8 mouse cellular contexts compared by ENCODE assay signal in genomic region chr11:80210321-80210720, GRCm38 (mm10). TPM values are rescaled to one million over a fixed set of nuclear protein-coding genes. Genes with fewer than 3 reads are reported as not detected.
DNase-seq lines count a peak whose midpoint lies in the region; ATAC-seq and TF ChIP-seq lines count a peak whose summit lies in the region.
"Had no signal": no experiment of that assay in that cellular context is flagged by ENCODE, and none has a peak within 500 bp of the region (broad histone marks: within the 10 kb centered on the region; RNA-seq: fewer than 3 reads in every experiment).

No protein-coding gene starts in this region.

- H3K9me3 ChIP-seq in ES-Bruce4 (replicated peaks; ENCODE audit: control insufficient read depth, insufficient read depth, low read length, poor library complexity, severe bottlenecking) = no peaks in the 10 kb centered on the region
- H3K9me3 ChIP-seq in liver, embryonic 16.5 days (replicated peaks; ENCODE audit: control insufficient read depth, low read length) = no peaks in the 10 kb centered on the region

- H3K4me3 ChIP-seq in C2C12 (ENCODE audit: insufficient read depth, poor library complexity, severe bottlenecking) (peak overlapping the region; percentile 96), ES-Bruce4 (ENCODE audit: low read depth, low read length) (peak overlapping the region; percentile 20; the same call in 1 of the 2 replicates)
- peak overlapping the region; percentile 75 for H3K4me3 ChIP-seq in liver, embryonic 16.5 days (ENCODE audit: low read depth, low read length)

- peak overlapping the region; percentile 75 for H3K4me2 ChIP-seq in liver, embryonic 16.5 days (ENCODE audit: low read depth, low read length)

- H3K4me1 ChIP-seq in ES-Bruce4 (ENCODE audit: control insufficient read depth, insufficient read depth, low read length) = no peaks in the 10 kb centered on the region
- peaks cover 17% of the 10 kb centered on the region for H3K4me1 ChIP-seq in liver, embryonic 16.5 days (ENCODE audit: control insufficient read depth, low read depth, low read length)

- H3K27ac ChIP-seq in ES-Bruce4 (ENCODE audit: insufficient read depth, low read length) = no peak overlapping the region
- H3K27ac ChIP-seq in liver, embryonic 16.5 days (ENCODE audit: low read length) = no peak overlapping the region; the same call in 1 of the 2 replicates

- H3ac ChIP-seq in C2C12 (ENCODE audit: control insufficient read depth, insufficient read length, low read depth) = no peak overlapping the region

- peaks cover 18% of the 10 kb centered on the region for H3K36me3 ChIP-seq in C2C12 (ENCODE audit: control insufficient read depth, insufficient read depth)
- peaks cover 3% of the 10 kb centered on the region for H3K36me3 ChIP-seq in ES-Bruce4 (ENCODE audit: control insufficient read depth, insufficient read depth, low read length, poor library complexity, severe bottlenecking)
- no peaks in the 10 kb centered on the region for H3K36me3 ChIP-seq in liver, embryonic 16.5 days (ENCODE audit: control insufficient read depth, insufficient read depth)

- ATAC-seq in hematopoietic stem cell, adult 5-6 weeks (replicated peaks in 1 of 2; ENCODE audit: insufficient read depth in 1 of 2, low FRiP score in 2 of 2, low TSS enrichment in 1 of 2, low read depth in 1 of 2, poor library complexity in 2 of 2, severe bottlenecking in 2 of 2) = peak; percentile 30 to 49; a peak in 1 of 4 replicates
- no peak for ATAC-seq in liver, embryonic 16.5 days (ENCODE audit: low read depth)
- no peak for ATAC-seq in erythroid progenitor cell, adult 5-6 weeks (replicated peaks; ENCODE audit: low FRiP score, poor library complexity, severe bottlenecking)

- TF ChIP-seq POLR2A in ES-Bruce4 (IDR thresholded peaks at IDR 0.05; ENCODE audit: insufficient read depth, low read length) = no peak

- H3K79me3 ChIP-seq in C2C12 (ENCODE audit: low read depth) = peaks cover 49% of the 10 kb centered on the region

- peak overlapping the region; percentile 64; the same call in 1 of the 2 replicates for H3K9ac ChIP-seq in ES-Bruce4 (ENCODE audit: low read depth, poor library complexity, severe bottlenecking)
- peak overlapping the region; percentile 53 for H3K9ac ChIP-seq in liver, embryonic 16.5 days (ENCODE audit: low read depth, low read length)

- no peak for DNase-seq in c-Kit-positive CD71-positive TER-119-positive erythroid progenitor cells, embryonic 14.5 days (ENCODE audit: low spot score)
- no peak for DNase-seq in retina, postnatal 1 day
- DNase-seq: cerebellum, postnatal 14 days had no signal

- WGBS in liver, embryonic 16.5 days (ENCODE audit: insufficient replicate concordance) = 9% methylated on average over 6 of the region's 6 CpGs

- peaks cover 64% of the 10 kb centered on the region for H3K79me2 ChIP-seq in C2C12 (ENCODE audit: control insufficient read depth, insufficient read depth)

- no peak for TF ChIP-seq EP300 in ES-Bruce4 (IDR thresholded peaks at IDR 0.05; ENCODE audit: insufficient read depth, low read depth, low read length)

- TF ChIP-seq CTCF in C2C12 (IDR thresholded peaks at IDR 0.05; ENCODE audit: control insufficient read depth, insufficient read depth, insufficient read length) (no peak), ES-Bruce4 (IDR thresholded peaks at IDR 0.05; ENCODE audit: low read depth, low read length) (no peak)

- H3K27me3 ChIP-seq in C2C12 (ENCODE audit: control insufficient read depth, insufficient read depth, insufficient read length) (no peaks in the 10 kb centered on the region), ES-Bruce4 (ENCODE audit: control insufficient read depth, insufficient read depth, low read length, poor library complexity, severe bottlenecking) (no peaks in the 10 kb centered on the region)
- no peaks in the 10 kb centered on the region for H3K27me3 ChIP-seq in liver, embryonic 16.5 days (ENCODE audit: control insufficient read depth, insufficient read depth, low read depth, low read length)

TF ChIP-seq in C2C12, 6 proteins besides CTCF, POLR2A, EP300 and RAD21:
- TF ChIP-seq USF1 (IDR thresholded peaks at IDR 0.05; ENCODE audit: low read depth) = no peak
- no peak for TF ChIP-seq MYOD1 (IDR thresholded peaks at IDR 0.05; ENCODE audit: control insufficient read depth, insufficient read length, low read depth)
- no peak for TF ChIP-seq CEBPB (IDR thresholded peaks at IDR 0.05; ENCODE audit: low read depth)
- TF ChIP-seq MAX (IDR thresholded peaks at IDR 0.05) = no peak
- no peak for TF ChIP-seq FOSL1 (IDR thresholded peaks at IDR 0.05; ENCODE audit: insufficient read depth, low read length, poor library complexity, severe bottlenecking)
- no peak for TF ChIP-seq MYOG (IDR thresholded peaks at IDR 0.05; ENCODE audit: control insufficient read depth, extremely low read depth, insufficient read length)

RNA-seq across cellular contexts. Expression of gene Rhot1, which starts 1.5 kb away (rescaled TPM):
- polyA plus RNA-seq in C2C12 (2012; fragmentation: generic; extraction: Trizol) = 15.8 TPM
- polyA plus RNA-seq in ES-Bruce4 (2011; ENCODE audit: insufficient read depth, insufficient read length, low read depth, missing spikeins) = 52.5 and 52.9 TPM in 2 replicates
- total RNA-seq in hematopoietic stem cell, adult 5-6 weeks (2017) = 75.5 and 81.1 TPM in 2 replicates
- 19.6 and 20.2 TPM in 2 replicates for polyA plus RNA-seq in liver, embryonic 16.5 days (2015; fragmentation: Nextera tagmentation; extraction: Ambion mirVana)
- 10.1 and 14.4 TPM in 2 replicates for total RNA-seq in erythroid progenitor cell, adult 5-6 weeks (2015; ENCODE audit: low replicate concordance)
- total RNA-seq in erythroid progenitor cell, adult 5-6 weeks (2017; ENCODE audit: low replicate concordance) = 3.4 and 10.5 TPM in 2 replicates

RNA-seq across cellular contexts. Expression of gene Rnf135, which starts 26.7 kb away (rescaled TPM):
- polyA plus RNA-seq in C2C12 (2012; fragmentation: generic; extraction: Trizol) = 3.6 TPM
- polyA plus RNA-seq in ES-Bruce4 (2011; ENCODE audit: insufficient read depth, insufficient read length, low read depth, missing spikeins) = 4.5 and 5.3 TPM in 2 replicates
- total RNA-seq in hematopoietic stem cell, adult 5-6 weeks (2017) = 7.3 and 13.8 TPM in 2 replicates
- 4.8 and 5.4 TPM in 2 replicates for polyA plus RNA-seq in liver, embryonic 16.5 days (2015; fragmentation: Nextera tagmentation; extraction: Ambion mirVana)
- 1.7 and 3.6 TPM in 2 replicates for total RNA-seq in erythroid progenitor cell, adult 5-6 weeks (2015; ENCODE audit: low replicate concordance)
- 1.5 TPM in 1 of 2 replicates, not detected in the other for total RNA-seq in erythroid progenitor cell, adult 5-6 weeks (2017; ENCODE audit: low replicate concordance)

RNA-seq across cellular contexts. Expression of gene Adap2, which starts 56.4 kb away (rescaled TPM):
- 0.04 TPM for polyA plus RNA-seq in C2C12 (2012; fragmentation: generic; extraction: Trizol)
- 3.4 and 3.5 TPM in 2 replicates for polyA plus RNA-seq in ES-Bruce4 (2011; ENCODE audit: insufficient read depth, insufficient read length, low read depth, missing spikeins)
- total RNA-seq in hematopoietic stem cell, adult 5-6 weeks (2017) = 0.50 TPM in 1 of 2 replicates, not detected in the other
- polyA plus RNA-seq in liver, embryonic 16.5 days (2015; fragmentation: Nextera tagmentation; extraction: Ambion mirVana) = 7.0 and 7.3 TPM in 2 replicates
- total RNA-seq in erythroid progenitor cell, adult 5-6 weeks (2015; ENCODE audit: low replicate concordance) = 2.5 TPM in 1 of 2 replicates, not detected in the other
- 1.5 and 1.8 TPM in 2 replicates for total RNA-seq in erythroid progenitor cell, adult 5-6 weeks (2017; ENCODE audit: low replicate concordance)

Comparison
In these comparisons a context has a peak if more than half of its experiments do, and no peak if none do; other contexts are left out.
1. H3K4me3 ChIP-seq: peak in every context shown above with its lines; median percentile 96 in C2C12; 75 in liver, embryonic 16.5 days; 20 in ES-Bruce4.
2. ATAC-seq: peak in hematopoietic stem cell, adult 5-6 weeks (2 of 2); none in liver, embryonic 16.5 days (single experiment) and erythroid progenitor cell, adult 5-6 weeks (single experiment).